Mouse (Mus musculus) gastrocnemius, adult 8-10 months (tissue): Measurements from ENCODE around the gene Rtn2. TPM values are rescaled to one million over a fixed set of nuclear protein-coding genes. Genes with fewer than 3 reads are reported as not detected.
"Not testable (repeated sequence)": the region's sequence is repeated elsewhere in the genome, so short reads cannot be mapped to it uniquely, and the experiment has no call there.

Experiments
- DNase-seq, 2 experiments: peaks; one replicate each; pipeline ENCODE4 v3.0.0; 2022; ENCODE audit warnings: low spot score in 2 of 2
- total RNA-seq, 4 experiments: library from RNA; stranded (reverse); gene quantifications; 2 replicates each; pipeline ENCODE4 v1.2.4; 2022

Gene Rtn2
- total RNA-seq, 4 experiments from 2014 or later, result 1,093 to 1,223 (median 1,133) TPM

DNA sequence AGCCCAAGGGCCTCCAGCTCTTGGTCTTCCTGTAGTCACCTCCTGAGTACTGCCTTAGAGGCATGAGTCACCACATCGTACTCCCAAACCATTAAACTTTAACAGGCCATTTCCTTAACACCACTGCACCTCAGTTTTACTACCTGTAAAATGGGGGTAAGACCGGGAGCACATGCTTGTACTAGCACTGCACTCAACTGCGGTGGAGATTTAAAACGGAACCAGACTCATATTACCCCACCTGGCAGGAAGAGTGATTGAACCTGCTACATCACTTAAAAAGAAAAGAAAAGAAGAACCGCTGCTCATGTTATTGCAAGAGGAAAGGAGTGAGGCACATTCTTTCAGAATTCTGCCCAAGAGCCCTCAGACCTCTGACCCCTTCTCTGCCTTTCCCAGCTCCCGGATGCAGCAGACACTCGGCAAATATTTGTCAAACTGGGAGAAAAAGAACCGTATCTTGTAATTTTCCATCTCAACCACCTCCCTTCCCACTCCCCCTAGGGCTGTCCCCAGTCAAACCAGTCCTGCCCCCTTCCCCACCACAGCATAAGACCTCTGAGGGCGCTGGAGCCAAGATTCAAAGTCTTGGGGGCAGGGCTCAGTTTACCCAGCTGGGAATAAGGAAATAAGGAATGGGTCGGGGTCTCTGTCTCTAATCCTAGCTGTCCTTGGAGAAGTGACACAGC lies 13.3 kb upstream of the Rtn2 start:
- DNase-seq, result no peak

DNA sequence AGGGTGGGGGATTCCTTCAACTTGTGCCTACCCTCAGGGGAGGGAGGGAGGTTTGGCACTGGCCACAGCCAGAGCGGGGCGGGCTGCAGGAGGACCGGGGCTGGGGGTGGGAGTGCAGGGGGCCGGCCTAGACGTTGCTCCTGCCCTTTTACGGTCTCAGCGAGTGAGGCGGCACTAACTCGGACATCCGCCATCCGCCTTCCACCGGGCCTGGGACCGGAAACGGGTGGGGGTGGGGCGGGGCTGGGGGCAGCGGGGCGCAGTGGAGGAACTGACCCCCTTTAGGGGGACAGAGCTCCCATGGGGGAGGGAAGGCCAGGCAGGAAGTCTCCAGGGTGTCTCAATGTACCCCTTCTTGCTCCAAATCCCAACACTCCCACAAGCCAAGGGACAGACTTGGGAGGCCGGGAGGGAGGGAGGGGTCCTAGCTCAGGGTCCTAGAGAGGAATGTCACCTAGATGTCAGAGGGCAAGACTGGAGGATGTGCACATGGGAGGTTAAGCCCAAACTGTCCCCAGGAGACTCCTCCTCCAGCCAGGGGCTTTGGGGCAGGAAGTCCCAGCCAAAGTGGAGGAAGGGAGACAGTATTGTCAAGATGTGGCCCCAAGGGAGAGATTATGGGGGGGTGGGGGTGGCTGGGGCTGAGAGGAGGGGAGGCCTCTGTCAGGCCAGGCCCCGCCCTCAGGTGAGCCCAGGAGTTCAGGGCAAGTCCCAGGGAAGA lies 12.5 kb upstream of the Rtn2 start:
- DNase-seq, result no peak

DNA sequence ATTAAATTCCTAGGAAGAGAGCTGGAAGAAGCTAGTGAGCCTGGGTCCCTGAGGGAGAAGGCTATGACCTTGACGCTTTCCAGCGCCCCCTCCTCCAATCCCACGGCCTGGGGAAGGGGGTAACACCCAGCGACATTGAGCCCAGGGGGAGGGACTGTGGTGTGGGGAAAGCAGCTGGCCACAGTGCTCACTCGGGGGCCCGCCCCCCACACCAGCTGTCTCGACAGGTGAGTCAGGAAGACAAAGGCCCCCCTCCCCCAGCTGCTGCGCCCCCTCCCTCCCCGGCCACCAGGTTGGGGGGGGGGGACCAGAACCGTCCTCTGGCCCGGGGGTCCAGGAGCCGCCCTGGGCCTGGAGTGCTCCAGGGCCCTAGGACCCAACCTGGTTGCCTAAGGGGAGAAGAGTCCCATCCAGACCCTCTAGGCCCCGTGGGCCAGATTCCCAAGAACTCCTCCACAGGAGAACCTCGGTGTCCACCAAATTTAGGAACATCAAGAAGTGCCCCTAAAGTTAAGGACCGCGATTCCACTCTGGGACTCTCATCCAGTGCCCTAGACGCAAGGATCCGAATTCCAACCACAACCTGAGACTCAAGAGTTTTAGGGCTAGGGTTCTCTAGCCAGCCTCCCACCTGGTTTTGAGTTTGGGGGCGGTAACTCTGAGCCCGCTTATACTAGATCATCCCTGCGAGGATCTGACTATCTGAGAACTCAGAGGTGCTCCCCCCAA lies 11.8 kb upstream of the Rtn2 start:
- no peak for DNase-seq

DNA sequence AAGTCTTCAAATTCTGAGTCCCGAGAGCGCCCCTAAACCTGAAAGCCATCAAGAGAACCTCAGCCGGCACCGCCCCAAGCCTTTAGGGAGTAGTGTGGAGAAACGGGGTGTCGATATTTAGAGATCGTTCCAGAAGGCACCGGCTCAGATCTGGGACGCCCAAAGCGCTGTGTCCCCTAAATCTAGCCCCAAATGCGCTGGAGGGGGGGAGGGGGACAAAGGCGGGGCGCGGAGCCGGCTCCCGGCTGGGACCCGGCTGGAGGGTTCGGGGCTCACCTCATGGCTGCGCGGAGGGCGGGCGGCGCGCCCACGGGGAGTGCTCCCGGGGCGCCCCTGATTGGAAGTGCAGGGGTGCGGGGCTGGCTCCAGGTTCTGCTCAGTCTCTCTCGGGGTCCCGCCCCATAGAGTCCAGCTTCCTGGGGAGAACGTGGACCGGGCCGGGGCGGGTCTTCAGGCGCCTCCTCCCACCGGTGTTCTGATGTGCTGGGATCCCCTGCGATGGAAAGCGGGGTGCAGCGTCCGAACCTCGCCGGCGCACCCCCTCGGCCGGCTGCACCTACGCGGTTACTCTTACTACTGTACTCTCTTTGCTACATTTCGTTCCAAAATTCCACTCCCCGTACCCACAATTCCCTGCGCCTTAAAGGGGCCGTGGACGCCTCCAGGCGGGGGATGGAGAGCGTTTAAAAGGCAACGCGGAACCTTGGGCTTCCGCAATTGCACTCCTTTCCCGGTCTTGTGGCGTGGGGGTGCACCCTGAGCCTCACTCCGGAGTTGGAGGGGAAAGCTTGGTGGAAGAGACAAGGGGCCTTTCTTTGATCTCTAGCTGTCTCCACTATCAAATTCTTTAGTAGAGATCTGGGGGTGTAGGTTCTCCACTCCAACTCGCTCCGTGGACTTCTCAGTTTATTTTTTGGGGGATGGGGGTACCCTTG lies 10.9 kb upstream of the Rtn2 start, which contains the start of gene Vasp:
Gene Vasp (minus strand): TSS at position 580 of the 935 bp plus-strand sequence.
- DNase-seq, result peak; percentile 59 to 70

DNA sequence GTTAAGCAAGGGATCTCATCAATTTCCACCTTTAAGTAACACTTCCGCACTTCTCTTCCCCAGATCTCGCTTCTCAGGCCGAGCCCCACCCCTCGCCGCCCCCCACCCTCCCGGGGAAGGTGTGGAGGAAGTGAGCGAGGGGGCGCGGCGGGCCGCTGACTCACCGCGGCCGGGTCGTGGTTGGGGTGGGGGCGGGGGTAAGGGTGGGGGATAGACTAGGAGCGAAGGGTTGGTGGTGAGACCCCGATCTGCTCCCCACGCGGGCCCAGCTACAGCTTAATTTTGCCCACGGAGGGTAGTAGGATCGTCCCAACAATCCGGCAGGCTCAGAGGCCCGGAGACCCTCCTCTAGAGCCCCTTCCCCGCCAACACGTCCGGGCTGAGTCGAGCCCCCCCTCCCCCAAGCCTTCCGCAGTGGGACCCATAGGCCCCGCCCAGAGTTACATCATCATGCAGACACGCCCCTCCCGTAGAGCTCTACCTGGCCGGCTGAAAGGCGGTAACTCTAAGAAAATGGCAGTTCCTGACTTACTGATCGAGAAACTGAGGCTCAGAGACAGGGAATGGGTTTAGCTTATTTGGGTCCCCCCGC lies 10.2 kb upstream of the Rtn2 start:
- no peak for DNase-seq

DNA sequence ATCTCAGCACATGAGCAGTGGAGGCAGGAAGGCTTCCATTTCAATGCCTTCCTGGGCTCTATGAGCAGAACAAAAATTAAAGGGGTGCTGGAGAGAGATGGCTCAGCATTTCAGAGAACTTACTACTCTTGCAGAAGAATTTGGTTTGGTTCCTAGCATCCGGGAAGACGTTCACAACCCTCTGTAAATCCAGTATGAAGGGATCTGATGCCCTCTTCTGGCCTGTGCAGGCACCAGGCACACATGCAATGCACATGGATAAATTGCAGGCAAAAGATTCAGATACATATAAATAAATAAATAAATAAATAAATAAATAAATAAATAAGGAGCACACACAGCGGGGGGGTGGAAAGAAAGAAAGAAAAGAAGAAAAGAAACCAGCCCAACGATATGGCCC lies 6.2 kb upstream of the Rtn2 start:
- no peak for DNase-seq

DNA sequence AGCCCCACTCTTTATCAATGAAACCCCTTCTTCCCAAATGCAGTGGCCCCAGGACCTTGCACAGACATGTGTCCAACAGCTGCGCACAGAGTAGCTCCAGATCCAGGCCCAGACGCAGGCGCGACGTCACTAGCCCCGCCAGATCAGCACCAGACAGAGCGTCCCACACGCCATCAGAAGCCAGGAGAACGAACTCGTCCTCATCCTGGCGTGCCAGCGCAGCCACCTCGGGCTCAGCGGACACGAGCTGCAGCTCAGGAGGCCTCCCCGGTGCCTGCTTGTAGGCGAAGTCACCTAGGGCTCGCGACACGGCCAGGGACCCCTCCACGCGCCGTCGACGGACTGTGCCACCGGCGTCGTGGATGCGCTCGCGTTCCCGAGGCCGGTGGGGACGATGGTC lies 3.4 kb upstream of the Rtn2 start:
- no peak for DNase-seq

DNA sequence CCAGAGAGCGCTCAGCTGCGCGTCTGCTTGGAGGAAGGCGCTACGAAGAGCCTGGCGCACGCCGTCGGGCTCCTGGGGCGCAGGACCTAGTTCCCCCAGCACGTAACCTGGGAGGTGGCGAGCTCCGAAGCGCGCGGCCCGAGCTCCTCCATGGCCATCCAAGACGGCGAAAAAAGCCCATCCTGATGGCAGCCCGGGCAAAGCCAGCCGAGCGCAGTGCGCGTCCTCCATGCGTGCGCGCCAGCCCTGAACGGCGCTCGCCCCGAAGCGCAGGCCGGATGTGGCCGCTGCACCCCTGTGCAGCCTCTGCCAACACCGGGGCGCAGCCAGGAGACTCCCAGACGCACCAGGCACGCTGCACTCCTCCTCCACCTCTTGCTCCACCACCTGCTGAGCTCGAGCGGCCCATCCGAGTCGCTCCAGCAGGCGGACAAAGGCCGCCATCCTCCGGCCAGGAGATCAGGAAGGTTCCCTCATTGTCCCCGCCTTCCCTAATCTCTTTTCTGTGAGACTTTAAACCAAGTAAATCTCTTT lies 2.8 kb upstream of the Rtn2 start, which contains the start of gene Ppm1n:
Gene Ppm1n (minus strand): TSS at position 484 of the 534 bp plus-strand sequence.
- DNase-seq, result no peak

DNA sequence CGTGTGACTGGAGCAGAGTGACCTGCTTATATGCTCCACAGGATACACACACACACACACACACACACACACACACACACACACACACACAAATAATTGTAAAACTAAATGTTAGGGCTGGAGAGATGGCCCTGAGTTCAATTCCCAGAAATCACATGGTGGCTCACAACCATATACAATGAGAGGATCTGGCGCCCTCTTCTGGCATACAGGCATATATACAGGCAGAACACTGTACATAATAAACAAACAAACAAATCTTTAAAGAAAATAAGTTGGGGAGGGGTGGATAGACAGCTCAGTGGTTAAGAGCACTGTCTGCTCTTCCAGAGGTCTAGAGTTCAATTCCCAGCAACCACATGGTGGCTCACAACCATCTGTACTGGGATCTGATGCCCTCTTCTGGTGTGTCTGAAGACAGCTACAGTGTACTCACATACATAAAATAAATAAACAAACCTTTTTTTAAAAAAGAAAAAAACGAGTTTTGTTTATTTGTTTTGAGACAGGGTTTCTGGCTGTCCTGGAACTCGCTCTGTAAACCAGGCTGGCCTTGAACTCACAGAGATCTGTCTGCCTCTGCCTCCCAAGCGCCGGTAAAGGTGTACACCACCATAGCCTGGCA lies 632 bp upstream of the Rtn2 start:
- DNase-seq, result not testable (repeated sequence)

DNA sequence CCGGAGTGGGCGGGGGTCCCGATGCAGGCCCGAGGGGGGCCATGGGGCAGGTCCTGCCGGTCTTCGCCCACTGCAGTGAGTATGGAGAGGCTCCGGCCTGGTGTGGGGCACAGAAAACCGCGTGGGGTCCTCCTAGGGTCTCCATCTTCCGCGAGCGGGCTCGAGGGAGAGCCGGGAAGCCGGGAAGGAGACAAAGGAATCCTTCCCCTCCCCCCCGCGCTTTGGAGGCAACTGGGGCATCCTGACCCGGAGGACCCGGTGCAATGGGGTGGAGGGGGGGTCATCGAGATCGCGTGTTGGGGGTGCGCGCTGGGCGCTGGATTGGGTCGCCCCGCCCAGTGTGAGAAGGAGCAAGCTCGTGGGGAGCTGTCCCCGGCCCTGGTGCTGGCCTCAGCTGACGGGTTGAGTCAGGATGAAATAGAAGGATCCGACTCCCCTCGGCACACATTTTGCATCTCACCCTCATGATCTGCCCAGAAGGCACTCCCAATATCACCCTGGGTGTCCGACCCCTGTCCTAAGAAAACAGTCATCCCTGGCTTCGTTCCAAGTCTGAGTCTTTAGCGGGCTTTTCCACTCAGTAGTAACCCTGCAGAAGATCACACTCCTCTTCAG lies 474 bp downstream of the Rtn2 start:
- peak in 1 of 2 experiments; percentile 28 for DNase-seq

DNA sequence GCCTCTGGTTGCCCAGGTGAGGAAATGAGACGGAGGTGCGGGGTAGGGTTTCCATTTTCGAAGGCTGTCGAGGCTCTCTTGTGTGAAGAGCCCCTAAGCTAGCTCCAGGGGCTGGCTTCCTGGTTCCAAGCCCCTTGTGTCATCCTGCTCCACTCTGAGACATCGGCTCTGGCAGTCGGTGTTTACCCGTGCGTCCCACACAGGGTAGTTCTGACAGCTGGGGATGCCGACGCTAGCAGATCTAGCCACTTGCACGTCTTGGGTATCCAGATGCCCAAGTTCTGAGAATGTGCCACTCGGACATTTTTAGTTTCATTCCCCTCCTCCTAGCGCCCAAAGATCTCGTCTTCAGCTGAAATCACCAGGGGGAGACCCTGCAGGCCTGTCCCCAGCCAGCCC lies 981 bp downstream of the Rtn2 start:
- no peak for DNase-seq

DNA sequence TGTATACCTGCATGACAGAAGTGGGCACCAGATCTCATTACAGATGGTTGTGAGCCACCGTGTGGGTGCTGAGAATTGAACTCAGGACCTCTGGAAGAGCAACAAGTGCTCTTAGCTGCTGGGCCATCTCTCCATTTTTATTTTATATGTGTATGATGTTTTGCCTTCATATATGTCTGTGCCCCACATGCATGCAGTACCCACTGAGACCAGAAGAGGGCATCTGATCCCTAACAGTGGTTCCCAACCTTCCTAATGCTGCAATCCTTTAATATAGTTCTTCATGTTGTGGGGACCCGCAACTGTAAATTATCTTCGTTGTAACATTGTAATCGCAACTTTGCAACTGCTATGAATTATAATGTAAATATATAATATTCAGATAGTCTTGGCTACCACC lies 2.3 kb downstream of the Rtn2 start:
- DNase-seq, result peak in 1 of 2 experiments; percentile 33

DNA sequence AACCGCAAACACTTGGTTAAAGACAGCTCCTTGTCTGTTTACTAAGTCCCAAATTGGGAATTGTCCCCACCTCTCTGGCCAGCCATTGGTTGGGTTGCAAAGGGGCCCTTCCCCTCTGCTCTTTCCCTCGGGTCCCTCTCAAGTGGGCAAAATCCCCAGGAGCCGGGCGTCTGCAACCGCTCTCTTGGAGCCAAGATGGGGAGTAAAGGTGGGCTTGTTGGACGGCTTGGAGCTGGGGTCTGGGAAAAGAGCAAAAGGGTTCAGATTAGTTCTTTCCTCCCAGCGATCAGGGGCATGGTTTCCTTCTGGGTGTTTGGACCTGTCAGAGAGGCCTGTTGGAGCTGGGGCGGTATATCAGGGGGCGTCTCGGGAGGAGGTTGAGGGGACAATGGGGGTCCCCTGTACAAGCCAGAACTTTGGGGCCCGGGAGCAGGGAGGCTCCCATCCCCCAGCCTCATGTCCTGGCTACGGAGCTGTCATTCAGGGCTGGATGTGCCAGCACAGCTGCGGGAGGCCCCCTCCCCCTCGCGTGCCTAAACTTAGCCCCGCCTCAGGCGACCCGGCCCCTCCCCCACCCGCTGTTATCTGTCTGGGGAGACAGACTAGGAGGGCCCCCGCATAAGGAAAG lies 8.7 kb downstream of the Rtn2 start:
- peak; percentile 82 to 85 for DNase-seq

DNA sequence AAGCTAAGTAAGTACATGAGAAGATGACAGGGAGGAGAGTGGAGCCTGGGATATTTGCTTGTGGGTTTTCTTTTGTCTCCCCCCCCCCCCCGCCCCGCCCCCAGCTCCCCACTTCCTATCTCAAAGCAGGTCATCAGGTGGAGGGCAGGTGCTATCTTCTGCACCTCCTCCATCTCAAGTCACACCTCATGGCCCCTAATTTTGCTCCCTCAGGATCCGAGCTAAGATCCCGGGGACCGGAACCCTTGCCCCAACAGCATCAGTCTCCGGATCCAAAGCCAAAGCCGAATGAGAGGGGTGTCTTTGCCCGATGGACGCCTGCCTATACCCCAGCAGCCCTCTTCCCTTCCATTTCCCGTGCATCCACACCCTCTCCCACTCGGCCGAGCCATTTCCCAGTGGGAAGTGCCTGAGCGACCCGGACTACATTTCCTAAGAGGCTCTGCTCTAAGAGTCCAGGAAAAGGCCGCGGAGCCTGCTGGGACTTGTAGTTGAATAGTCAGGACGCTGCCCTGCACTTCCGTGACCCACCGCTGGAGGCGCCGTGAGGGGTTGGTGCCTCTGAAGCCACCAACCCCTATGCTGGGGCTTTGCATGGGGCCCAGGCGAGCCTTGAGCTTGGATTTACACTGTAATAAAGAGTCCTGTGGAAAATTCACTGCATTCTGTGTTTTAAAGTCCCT lies 13.2 kb downstream of the Rtn2 start:
- DNase-seq, result peak; percentile 96 to 97

DNA sequence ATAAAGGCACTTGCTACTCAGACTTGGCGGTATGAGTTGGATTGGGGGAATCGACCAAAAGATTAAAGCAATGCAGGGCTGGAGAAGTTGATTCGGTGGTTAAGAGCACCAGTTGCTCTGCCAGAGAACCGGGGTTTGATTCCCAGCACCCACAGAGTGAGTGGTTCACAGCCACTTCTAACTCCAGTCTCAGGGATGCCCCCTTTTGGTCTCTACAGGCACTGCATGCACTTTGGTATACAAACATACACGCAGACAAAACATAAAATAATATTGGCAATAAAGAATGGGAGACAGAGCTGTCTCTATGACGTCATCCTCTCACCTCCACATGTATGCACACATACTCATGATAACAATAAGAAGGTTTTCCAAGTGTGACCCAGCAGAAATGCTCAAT lies 14.6 kb downstream of the Rtn2 start:
- no peak for DNase-seq

DNA sequence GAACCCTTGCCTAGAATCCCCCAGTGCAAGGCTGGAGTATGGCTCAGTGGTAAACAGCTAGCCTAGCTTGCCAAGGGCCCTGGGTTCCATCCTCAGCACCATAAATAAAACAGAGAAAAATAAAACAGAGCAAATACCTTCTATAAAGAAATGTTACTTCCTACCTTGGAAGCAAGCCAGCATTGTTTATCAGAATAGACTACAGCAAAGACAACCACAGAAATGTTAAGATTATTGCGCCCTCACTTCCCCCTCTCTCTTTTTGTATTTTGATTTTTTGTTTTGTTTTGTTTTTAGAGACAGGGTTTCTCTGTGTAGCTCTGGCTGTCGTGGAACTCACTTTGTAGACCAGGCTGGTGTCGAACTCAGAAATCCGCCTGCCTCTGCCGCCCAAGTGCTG lies 15.4 kb downstream of the Rtn2 start:
- no peak for DNase-seq

DNA sequence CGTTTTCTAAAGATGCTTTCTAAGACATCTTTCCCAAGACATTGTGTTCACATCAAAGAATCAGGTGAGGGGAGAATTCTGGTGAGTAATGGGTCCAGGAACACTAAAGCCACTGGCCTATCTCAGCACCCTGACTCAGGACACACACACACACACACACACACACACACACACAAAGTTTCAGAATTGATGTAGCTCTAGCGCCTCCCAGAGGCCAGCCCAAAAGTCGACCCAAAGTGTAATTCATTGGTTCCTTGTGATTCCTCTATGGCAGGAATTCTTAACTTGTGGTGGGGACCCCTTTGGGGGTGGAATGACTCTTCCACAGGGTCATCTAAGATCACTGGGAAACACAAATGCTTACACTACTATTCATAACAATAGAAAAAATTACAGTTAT lies 16.8 kb downstream of the Rtn2 start:
- DNase-seq, result no peak
